Mouse (Mus musculus) kidney, adult 2 months (tissue): ENCODE measurements around the gene Tspan14.

Experiments
- CTCF ChIP-seq: fragments of 200-500 bp; conservative IDR thresholded peaks from 2 replicates; pipeline ENCODE4 v1.5.1; 2011; ENCODE audit warnings: low read depth, mild to moderate bottlenecking, control low read depth, low read length, moderate library complexity, mixed read lengths; ENCODE audit not compliant: insufficient read depth, insufficient read length
- POLR2A ChIP-seq: fragments of 200-500 bp; IDR thresholded peaks from one replicate; pipeline ENCODE4 v1.6.1; 2011; ENCODE audit warnings: low read depth, low read length, control low read depth

DNA sequence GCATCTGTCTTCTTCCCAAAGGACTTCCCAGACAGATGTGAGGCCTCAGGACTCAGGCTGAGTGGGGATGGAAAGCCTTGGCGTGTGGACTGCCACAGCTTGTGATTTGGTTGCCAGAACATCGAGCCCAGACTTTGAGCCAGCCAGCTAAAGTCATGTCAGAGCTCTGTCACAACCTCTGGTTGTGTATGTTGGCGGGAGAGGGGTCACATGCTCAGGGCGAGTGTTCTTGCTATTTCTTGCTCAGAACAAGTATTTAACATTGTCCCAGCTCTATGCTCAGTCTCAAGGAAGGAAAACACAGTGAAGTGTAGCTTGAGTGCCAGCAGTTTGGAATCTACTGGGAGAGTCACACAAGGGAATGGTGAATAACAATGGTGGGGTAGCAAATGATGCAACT is 76.9 kb downstream of the Tspan14 start:
- no peak for TF ChIP-seq CTCF
- no peak for TF ChIP-seq POLR2A
